Mouse (Mus musculus) layer of hippocampus, postnatal 36 days (tissue): Measurements from ENCODE around the gene Uqcrq. TPM values are rescaled to one million over a fixed set of nuclear protein-coding genes. Genes with fewer than 3 reads are reported as not detected.

Experiments
- DNase-seq, 2 experiments: peaks; one replicate each; pipeline ENCODE4 v3.0.0; 2022
- microRNA-seq, 2 experiments: library from miRNA; unstranded; fragments of <30 nt; microRNA quantifications; one replicate each; pipeline ENCODE4 v1.2.0; 2021
- total RNA-seq, 2 experiments: library from RNA; stranded (reverse); gene quantifications; 2 replicates each; pipeline ENCODE4 v1.2.3; 2021

Gene Uqcrq
- total RNA-seq, 2 experiments from 2014 or later: 411 to 419 TPM

- DNase-seq: no peak
Measured at GRCm38 (mm10) chr11:53411738-53412137, 18.9 kb downstream of the Uqcrq start.

- DNase-seq: no peak
Measured at GRCm38 (mm10) chr11:53403638-53404037, 27.0 kb downstream of the Uqcrq start.

- no peak for DNase-seq
Measured at GRCm38 (mm10) chr11:53393856-53394255, 36.8 kb downstream of the Uqcrq start.

GRCm38 (mm10) chr11:53383758-53384428 lies 46.7 kb downstream of the Uqcrq start:
- no peak for DNase-seq

- no peak for DNase-seq
Measured at GRCm38 (mm10) chr11:53378918-53379317, 51.7 kb downstream of the Uqcrq start.

Small RNA genes within 50 kb of the gene (microRNA-seq; reads per million reads assigned to microRNA genes)
- 0 to 0.42 reads per million in 2 experiments for gene Mir6920

Other genes starting within 250 kb of the Uqcrq start
- 100 to 1,000 TPM; 182 to 194 TPM for gene Hspa4, start 130.4 kb downstream of the Uqcrq start, total RNA-seq
- gene Zcchc10, start 106.2 kb downstream of the Uqcrq start, total RNA-seq: 10 to 100 TPM in 1 of 2 experiments, 1 to 10 TPM in 1; 9.6 to 10.7 TPM
- 100 to 1,000 TPM; 228 to 265 TPM for gene Aff4, start 80.0 kb downstream of the Uqcrq start, total RNA-seq
- gene Leap2, start 7.7 kb downstream of the Uqcrq start, total RNA-seq: not detected
- 1 to 10 TPM in 1 of 2 experiments, under 1 TPM in 1; 1.00 to 1.0 TPM for gene Gdf9, start 192 bp upstream of the Uqcrq start, total RNA-seq
- gene Gm10447, start 26.3 kb upstream of the Uqcrq start, total RNA-seq: under 1 TPM; 0.15 to 0.33 TPM
- gene Shroom1, start 26.4 kb upstream of the Uqcrq start, total RNA-seq: 1 to 10 TPM; 3.5 to 4.4 TPM
- under 1 TPM in 1 of 2 experiments, not detected in 1; 0.56 TPM for gene Gm9837, start 39.6 kb upstream of the Uqcrq start, total RNA-seq
- gene Gm9945, start 49.3 kb upstream of the Uqcrq start, total RNA-seq: 1 to 10 TPM; 2.3 TPM
- 100 to 1,000 TPM; 140 to 143 TPM for gene Sowaha, start 49.4 kb upstream of the Uqcrq start, total RNA-seq
- 100 to 1,000 TPM; 256 to 257 TPM for gene Sept8, start 88.4 kb upstream of the Uqcrq start, total RNA-seq
- 100 to 1,000 TPM; 131 to 139 TPM for gene Kif3a, start 136.5 kb upstream of the Uqcrq start, total RNA-seq
- gene Il4, start 187.8 kb upstream of the Uqcrq start, total RNA-seq: not detected
- gene Il13, start 203.9 kb upstream of the Uqcrq start, total RNA-seq: not detected